Mouse (Mus musculus): ENCODE data around the gene Incenp. TPM values are rescaled to one million over a fixed set of nuclear protein-coding genes. Genes with fewer than 3 reads are reported as not detected.

The Incenp gene
- polyA plus RNA-seq, 1 experiment from 2014 or later: 23.8 TPM

GRCm38 (mm10) chr19:9922228-9922627 is 22.9 kb upstream of the Incenp start:
- TF ChIP-seq CTCF (IDR thresholded peaks at IDR 0.05; ENCODE audit: low read depth) (no peak), EP300 (optimal IDR thresholded peaks at IDR 0.05) (no peak)
- Histone ChIP-seq H3K4me2 (replicated peaks; ENCODE audit: low read depth) (no peak overlapping the region), H3K27ac (replicated peaks) (no peak overlapping the region), H3K36me3 (ENCODE audit: control insufficient read depth, insufficient read depth, low read length) (no peaks in the 10 kb centered on the region), H3K27me3 (ENCODE audit: control insufficient read depth, insufficient read depth, low read length) (no peaks in the 10 kb centered on the region), H3K4me3 (ENCODE audit: low read depth, low read length) (no peak overlapping the region), H3K4me1 (replicated peaks; ENCODE audit: control insufficient read depth, insufficient read depth) (no peaks in the 10 kb centered on the region), H3K9me3 (ENCODE audit: control insufficient read depth, low read length) (no peaks in the 10 kb centered on the region), H3K9ac (ENCODE audit: low read length) (no peak overlapping the region)
- DNase-seq (ENCODE audit: low spot score): no peak
- no peak for ATAC-seq (ENCODE audit: low FRiP score, low TSS enrichment)
- 48% methylated on average over 2 of the region's 2 CpGs for WGBS

- peak; percentile 53; the same call in 1 of the 2 replicates for ATAC-seq (ENCODE audit: low FRiP score, low TSS enrichment)
- H3K9me3 ChIP-seq (ENCODE audit: control insufficient read depth, low read length): no peaks in the 10 kb centered on the region
- H3K27ac ChIP-seq (replicated peaks): no peak overlapping the region
- no peaks in the 10 kb centered on the region for H3K4me1 ChIP-seq (replicated peaks; ENCODE audit: control insufficient read depth, insufficient read depth)
- H3K4me2 ChIP-seq (replicated peaks; ENCODE audit: low read depth): no peak overlapping the region
- no peak overlapping the region for H3K4me3 ChIP-seq (ENCODE audit: low read depth, low read length)
- 44% methylated on average over 13 of the region's 13 CpGs for WGBS
- peak; percentile 72 for DNase-seq (ENCODE audit: low spot score)
- TF ChIP-seq CTCF (IDR thresholded peaks at IDR 0.05; ENCODE audit: low read depth) (peak; percentile 78), EP300 (optimal IDR thresholded peaks at IDR 0.05) (no peak)
- no peak overlapping the region for H3K9ac ChIP-seq (ENCODE audit: low read length)
- no peaks in the 10 kb centered on the region for H3K27me3 ChIP-seq (ENCODE audit: control insufficient read depth, insufficient read depth, low read length)
- no peaks in the 10 kb centered on the region for H3K36me3 ChIP-seq (ENCODE audit: control insufficient read depth, insufficient read depth, low read length)
These were observed 21.8 kb upstream of the Incenp start for GRCm38 (mm10) chr19:9920835-9921784.

- Histone ChIP-seq H3K27ac (replicated peaks) (no peak overlapping the region), H3K27me3 (ENCODE audit: control insufficient read depth, insufficient read depth, low read length) (no peaks in the 10 kb centered on the region), H3K9ac (ENCODE audit: low read length) (no peak overlapping the region), H3K36me3 (ENCODE audit: control insufficient read depth, insufficient read depth, low read length) (no peaks in the 10 kb centered on the region), H3K4me2 (replicated peaks; ENCODE audit: low read depth) (no peak overlapping the region), H3K4me3 (ENCODE audit: low read depth, low read length) (no peak overlapping the region), H3K9me3 (ENCODE audit: control insufficient read depth, low read length) (no peaks in the 10 kb centered on the region), H3K4me1 (replicated peaks; ENCODE audit: control insufficient read depth, insufficient read depth) (no peaks in the 10 kb centered on the region)
- DNase-seq (ENCODE audit: low spot score): no peak
- no peak for ATAC-seq (ENCODE audit: low FRiP score, low TSS enrichment)
- no peak for TF ChIP-seq EP300 (optimal IDR thresholded peaks at IDR 0.05)
- TF ChIP-seq CTCF (IDR thresholded peaks at IDR 0.05; ENCODE audit: low read depth): no peak
- 54% methylated on average over 9 of the region's 9 CpGs for WGBS
These were observed 19.0 kb upstream of the Incenp start for GRCm38 (mm10) chr19:9918176-9918861.

DNA sequence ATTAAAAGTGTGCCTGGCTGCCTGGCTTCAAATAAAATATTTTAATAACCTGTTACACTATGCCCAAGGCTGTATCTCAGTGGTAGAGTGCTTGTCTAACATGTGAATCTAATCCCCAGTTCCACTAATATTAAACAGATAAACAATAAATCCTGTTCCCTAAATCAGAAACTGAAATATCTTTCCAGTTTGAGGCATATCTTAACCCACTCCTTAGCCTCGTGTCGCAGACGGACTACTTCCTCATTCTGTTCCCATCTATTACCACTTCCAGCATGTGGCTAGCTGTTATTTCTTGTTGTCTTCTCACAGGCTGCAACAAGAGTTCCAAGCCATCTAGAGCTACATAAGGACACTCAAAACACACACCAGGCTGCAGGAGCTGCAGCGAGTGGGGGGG is 18.4 kb upstream of the Incenp start:
- no peaks in the 10 kb centered on the region for H3K4me1 ChIP-seq (replicated peaks; ENCODE audit: control insufficient read depth, insufficient read depth)
- TF ChIP-seq CTCF (IDR thresholded peaks at IDR 0.05; ENCODE audit: low read depth): no peak
- no peak for TF ChIP-seq EP300 (optimal IDR thresholded peaks at IDR 0.05)
- H3K9ac ChIP-seq (ENCODE audit: low read length): no peak overlapping the region
- ATAC-seq (ENCODE audit: low FRiP score, low TSS enrichment) (no peak), DNase-seq (ENCODE audit: low spot score) (no peak)
- no peak overlapping the region for H3K4me3 ChIP-seq (ENCODE audit: low read depth, low read length)
- H3K36me3 ChIP-seq (ENCODE audit: control insufficient read depth, insufficient read depth, low read length): no peaks in the 10 kb centered on the region
- no peak overlapping the region for H3K4me2 ChIP-seq (replicated peaks; ENCODE audit: low read depth)
- H3K27me3 ChIP-seq (ENCODE audit: control insufficient read depth, insufficient read depth, low read length): no peaks in the 10 kb centered on the region
- 54% methylated on average over 3 of the region's 4 CpGs for WGBS
- no peaks in the 10 kb centered on the region for H3K9me3 ChIP-seq (ENCODE audit: control insufficient read depth, low read length)
- no peak overlapping the region for H3K27ac ChIP-seq (replicated peaks)

- Histone ChIP-seq H3K4me1 (replicated peaks; ENCODE audit: control insufficient read depth, insufficient read depth) (no peaks in the 10 kb centered on the region), H3K9me3 (ENCODE audit: control insufficient read depth, low read length) (no peaks in the 10 kb centered on the region), H3K36me3 (ENCODE audit: control insufficient read depth, insufficient read depth, low read length) (no peaks in the 10 kb centered on the region), H3K27me3 (ENCODE audit: control insufficient read depth, insufficient read depth, low read length) (no peaks in the 10 kb centered on the region), H3K4me2 (replicated peaks; ENCODE audit: low read depth) (no peak overlapping the region), H3K4me3 (ENCODE audit: low read depth, low read length) (no peak overlapping the region), H3K27ac (replicated peaks) (no peak overlapping the region), H3K9ac (ENCODE audit: low read length) (no peak overlapping the region)
- DNase-seq (ENCODE audit: low spot score) (peak; percentile 79), ATAC-seq (ENCODE audit: low FRiP score, low TSS enrichment) (no peak; the same call in 1 of the 2 replicates)
- TF ChIP-seq EP300 (optimal IDR thresholded peaks at IDR 0.05): no peak
- peak; percentile 98 for TF ChIP-seq CTCF (IDR thresholded peaks at IDR 0.05; ENCODE audit: low read depth)
- WGBS: 0% methylated on average over 1 of the region's 1 CpGs
These were observed 16.6 kb upstream of the Incenp start for GRCm38 (mm10) chr19:9915935-9916334.
